Mouse (Mus musculus): ENCODE measurements at regions not wholly inside any gene's neighbourhood (a gene's known extent, or its start where the extent isn't known, plus 50 kb on each side); places are given as distances from the start of the nearest gene placed in this dataset.
A peak's percentile ranks its signal among the peaks of the same experiment; 100 is the strongest.

DNA sequence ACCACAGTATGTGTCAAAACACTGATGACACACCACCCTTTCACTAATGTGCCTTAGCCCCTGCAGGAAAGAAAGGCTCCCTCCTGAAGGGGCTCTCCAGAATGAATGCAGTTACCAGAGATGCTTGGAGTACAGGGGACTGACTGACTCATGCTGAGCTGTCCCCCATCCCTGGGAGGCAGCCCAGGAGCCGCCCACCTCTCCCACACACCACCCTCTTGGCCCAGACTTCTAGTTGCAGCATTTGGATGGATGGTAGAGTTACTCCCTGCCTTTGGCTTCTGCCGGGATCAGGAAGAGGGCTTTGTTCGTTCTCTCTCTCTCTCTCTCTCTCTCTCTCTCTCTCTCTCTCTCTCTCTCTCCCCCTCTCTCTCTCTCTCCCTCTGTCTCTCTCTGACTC lies 53.4 kb upstream of the Jun start:
- DNase-seq, result no peak

DNA sequence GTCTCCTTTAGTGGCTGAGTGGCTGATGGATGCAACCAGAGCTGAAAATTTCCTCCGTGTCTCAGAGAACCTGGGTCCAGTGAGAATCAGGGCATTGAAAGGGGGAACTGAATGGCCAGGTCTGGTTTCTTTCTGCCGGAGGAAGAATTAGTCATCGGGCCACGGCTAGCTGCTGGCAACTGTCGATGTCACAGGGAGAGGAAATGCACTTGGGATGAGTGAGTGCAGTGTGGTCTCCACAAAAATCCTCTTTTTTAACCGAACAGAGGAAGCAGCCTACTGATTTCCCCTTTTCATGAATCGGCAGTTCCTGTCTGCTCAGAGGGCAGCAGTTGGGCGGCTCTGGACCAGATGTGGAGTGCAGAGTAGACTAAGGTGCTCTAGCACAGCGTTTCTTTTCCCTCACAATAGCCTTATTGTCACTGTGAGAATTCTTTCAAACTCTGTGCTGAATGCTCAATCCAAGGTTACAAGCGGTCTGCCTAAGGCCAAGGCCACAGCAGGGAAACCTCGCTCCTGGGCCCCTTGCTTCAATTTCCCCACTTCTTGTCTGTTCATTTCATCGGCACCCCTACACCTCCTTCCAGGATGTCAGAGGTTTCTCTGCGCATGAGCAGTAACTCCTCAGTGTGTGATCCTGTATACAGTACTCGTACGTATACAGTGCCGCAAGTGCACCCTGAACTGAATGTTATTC lies 54.1 kb upstream of the Jun start:
- DNase-seq, result peak; percentile 28

DNA sequence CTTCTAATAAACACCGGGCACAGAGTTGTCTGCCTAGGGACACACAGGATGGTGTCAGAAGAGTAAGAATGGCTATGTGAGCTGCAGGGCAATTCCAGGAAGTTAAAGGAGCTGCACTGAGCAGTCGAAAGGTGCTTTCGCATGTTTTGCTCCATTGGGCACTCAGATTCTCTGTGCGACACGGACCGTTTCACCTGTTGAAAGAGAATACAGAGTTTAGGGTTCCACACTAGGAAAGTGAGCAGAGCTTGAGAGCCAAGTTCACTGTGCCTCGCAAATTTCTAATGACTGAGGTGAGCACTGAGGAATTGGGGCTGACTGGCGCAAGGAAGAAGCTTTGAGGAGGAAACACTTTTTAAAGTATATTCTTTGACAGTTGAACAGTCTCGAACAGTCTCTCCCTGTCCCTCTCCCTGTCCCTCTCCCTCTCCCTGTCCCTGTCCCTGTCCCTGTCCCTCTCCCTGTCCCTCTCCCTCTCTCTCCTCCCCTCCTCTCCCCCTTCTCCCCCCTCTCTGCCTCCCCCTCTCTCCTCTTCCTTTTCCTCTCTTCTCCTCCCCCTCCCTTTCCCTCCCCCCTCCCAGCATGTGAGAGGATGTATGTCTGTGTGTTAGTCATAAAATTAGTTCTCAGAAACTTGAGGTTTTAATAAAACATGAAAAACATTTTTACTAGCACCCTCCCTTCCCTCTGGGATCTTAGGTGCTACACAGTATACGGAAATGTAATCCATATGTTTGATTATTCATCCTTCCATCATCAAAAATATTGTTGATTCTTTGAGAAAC lies 55.1 kb upstream of the Jun start:
- no peak for DNase-seq

DNA sequence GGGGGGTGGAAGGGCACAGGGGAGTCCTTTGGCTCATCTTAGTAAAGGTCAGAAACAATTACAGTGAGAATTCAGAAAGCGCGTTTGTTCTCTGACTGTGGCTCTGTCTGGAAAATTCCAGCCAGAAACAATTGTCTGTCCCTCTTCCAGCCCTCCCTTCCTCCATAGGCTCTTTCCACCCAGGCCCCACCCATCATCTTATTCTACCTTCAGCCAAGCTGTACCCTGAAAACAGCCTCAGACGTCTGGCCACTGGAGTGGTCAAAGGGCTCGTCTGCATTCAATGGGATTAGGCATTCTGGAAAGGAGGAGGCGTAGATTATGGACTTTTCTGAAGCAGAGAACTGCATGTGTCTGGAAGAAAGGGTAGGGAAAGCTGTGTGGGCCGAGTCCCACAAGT lies 56.8 kb upstream of the Jun start:
- no peak for DNase-seq

DNA sequence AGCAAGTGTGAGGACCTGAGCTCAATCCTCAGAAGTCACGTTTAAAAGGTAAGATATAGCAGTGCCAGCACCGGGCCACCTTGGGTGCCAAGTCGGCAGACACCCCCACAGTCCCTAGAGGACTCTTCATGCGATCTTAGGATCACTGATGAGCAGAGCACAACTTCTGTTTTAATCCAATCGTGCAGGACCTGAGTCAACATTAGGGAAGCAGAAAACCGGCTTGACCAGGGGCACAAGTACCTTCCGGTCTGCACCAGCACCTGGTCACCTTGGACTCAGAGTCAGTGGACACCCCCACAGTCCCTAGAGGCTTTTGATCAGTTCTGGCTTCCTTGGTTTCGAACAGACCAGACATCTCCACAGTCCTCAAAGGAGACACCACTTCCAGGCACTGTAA lies 58.8 kb upstream of the Jun start:
- no peak for DNase-seq

DNA sequence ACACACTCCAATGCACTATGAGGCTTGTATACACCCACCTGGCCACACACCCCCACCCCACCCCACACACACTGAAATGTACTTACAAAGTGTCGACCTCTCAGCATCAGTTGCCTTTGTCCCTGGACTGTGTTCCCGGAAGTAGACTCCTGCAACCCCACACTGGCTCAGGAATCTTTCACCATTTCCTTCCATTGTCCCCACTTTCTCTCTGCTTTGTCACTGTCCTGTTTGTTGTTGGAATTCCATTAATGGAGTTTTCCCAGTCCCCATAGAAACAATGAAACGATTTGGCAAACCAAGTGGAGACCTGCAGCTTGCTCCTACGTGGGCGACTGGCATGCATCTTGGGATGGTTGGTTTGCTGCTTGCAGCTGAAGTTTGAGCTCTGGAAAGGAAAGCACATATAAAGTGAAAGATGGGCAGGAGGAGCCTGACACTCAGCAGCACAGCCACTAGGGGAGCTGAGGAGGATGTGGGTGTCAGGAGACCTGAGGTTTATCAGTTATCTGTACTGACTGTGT lies 65.2 kb upstream of the Jun start:
- no peak for DNase-seq

DNA sequence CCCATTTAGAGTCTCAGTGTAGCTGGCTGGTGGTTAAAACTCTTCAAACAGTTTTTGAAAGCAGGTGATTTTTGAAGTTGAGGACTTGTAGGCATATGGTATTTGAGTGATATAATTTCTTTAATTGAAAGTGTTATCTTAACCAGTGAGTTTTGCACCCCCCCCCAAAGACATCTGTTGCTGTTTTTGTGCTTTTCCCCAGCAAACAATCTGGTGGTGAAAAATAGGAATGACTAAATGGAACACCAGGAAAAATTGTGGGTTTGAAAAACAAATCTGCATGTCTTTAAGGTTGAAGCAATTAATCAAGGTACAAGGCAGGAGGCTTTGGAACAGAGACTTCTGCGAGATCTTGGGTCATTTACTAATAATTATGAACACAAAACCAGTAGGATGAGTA lies 68.9 kb upstream of the Jun start:
- no peak for DNase-seq

DNA sequence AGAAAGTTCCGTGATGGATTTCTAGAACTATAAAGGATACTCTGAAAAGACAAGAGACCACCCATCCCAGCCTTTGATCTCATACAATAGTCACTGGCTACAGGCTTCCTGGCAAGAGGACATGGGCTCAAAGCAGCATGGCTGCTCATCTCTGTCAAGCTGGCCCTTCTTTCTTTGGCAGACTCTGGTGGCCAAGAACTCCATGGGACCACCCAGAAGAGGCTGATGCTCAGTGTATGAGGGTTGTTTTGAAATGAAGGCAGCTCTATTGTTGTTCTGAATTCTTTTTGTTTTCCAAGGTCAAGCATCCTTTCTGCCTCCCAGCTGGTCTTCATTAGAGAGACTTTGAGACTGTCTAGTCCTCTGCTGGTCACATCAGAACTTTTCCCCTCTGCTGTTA lies 73.3 kb upstream of the Jun start:
- DNase-seq, result no peak

DNA sequence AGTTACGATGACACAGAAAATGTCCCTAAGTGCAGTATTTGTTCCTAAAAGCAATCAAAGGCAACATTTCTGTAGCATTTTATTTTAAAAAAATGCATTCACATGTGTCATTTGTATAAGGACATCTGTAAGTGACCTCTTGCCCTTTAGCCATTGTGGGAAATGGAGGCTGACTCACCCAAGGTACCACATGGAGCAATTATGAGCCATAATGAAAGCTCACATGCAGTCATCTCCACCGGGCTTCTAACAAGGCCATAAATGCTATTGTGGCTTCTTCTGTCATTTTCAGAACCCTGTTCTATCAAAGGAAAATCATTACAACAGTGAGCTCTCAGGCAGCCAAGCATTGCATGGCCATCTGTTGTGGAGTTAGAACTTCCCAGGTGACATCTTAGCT lies 75.9 kb upstream of the Jun start:
- no peak for DNase-seq

DNA sequence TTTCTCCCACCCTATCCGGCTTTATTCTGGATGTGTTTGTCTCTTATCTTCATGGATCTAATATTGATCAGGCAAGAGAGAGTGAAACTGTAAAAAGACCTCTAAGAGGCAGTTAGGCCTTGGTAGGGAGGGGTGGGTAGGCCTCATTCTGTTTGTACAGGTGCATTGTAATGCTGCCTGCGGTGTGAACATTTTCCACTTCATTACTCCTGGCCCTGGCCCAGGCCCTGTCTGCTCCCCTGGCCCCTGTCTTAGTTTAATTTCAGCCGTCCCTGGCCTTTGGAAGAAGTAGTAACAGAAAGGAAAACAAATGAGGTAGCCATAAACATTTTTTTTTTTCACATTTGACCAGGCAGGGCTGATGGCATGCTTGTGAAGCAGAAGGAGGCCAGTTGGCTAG lies 81.8 kb upstream of the Jun start:
- peak; percentile 44 for DNase-seq

DNA sequence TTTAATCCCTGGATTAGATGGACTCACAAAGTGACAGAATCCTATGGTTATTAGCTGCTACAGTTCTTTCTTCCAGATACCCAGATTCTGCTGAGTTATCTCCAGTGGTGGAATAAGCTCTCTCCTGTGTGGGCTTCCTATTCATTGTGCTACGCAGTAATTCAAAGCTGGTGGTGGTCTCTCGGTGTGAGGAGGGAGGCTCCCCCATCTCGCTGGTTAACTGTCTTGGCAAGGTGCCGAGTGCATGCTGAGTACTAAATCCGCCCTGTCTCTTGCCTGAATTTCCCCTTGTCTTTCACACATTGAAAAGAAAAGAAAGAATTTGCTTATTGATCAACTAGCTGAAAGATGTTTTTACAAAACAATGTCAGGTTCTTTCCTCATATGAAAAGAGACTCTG lies 82.6 kb upstream of the Jun start:
- no peak for DNase-seq

DNA sequence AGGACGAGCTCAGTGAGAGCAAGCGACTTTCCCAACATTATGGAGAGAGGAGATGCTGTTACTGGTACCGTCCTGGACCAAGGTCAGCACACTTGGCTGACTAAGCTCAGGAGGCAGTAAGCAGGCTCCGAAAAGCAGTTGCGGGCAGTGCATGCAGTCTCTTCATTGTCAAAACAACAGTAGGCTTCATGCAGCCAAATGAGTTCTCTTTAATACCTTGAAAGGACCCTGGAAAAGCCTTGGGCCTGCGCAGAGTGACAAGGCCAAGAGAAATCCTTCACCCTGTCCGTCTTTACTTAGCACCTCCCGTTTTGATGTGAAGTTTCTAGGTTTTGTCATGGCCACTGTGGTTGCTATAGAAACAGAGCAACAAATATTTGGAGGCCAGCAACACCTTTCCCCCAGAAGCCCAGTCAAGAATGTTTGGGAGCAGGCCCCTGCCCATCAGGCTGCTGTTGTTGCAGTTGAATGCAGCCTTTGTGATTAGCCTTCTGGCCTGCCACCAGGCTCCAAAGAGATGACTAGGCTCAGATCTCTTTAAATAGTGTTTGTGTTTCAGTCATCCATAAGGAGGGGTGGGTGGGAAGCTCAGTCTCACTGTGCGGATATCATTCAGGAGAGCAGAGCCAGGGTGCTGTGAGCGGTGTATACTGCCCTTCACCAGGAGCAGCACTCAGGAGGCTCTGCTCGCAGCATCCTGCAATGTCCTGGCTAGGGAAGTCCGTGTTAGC lies 85.6 kb upstream of the Jun start:
- no peak for DNase-seq

DNA sequence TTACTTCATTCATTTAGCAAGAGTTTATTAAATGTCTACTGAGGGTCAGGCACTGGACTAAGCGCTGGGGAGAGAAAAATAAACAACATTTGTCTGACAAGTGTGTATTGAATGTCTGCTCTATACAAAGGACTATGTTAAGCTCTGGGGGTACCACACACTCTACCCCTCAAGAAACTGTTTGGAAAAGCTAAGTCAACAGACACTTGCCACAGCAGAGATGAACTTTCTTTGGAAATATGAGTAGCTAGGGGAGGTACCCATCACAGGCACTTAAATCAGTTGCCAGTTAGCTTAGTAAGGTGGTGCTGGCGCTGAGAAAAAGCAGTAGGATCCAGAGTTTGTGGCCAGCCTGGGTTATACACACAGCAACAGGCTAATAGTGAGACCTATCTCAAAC lies 86.7 kb upstream of the Jun start:
- no peak for DNase-seq

DNA sequence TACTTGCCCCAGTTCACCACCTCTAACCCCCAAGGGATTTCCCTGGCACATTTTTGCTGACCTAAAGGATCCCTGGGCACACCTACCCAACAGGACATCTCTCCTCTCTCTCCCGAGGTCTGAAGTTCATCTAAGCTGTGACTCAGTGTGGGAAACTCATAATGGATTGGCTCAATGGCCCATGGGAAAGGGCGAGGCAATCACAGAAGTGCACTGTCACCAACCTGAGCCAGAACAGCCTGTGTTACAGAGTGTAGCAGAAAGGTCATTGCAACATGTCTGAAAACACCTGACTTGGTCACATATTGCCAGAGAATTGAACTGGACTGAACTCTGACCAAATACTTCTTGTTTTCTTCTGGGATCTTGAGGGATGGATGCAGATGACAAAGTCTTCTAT lies 89.2 kb upstream of the Jun start:
- DNase-seq, result no peak

DNA sequence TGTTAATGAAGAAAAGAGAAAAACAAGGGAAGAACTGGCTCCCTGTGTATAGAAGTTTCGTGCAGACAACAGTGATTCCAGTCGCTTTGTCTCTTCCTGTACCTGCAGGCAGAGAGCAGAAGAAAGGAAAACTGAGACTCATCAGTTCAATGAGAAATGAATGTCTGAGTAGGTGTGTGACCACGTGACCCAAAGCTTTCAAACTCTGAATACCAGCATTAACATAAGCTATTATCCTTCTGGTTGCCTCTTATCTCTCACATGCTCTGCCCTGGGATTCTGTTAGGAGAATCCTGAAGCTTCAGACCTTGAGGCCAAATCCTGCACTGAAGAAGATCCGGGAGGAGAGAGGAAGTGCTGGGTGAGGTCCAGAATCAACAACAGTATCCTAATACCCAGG lies 91.1 kb upstream of the Jun start:
- no peak for DNase-seq

DNA sequence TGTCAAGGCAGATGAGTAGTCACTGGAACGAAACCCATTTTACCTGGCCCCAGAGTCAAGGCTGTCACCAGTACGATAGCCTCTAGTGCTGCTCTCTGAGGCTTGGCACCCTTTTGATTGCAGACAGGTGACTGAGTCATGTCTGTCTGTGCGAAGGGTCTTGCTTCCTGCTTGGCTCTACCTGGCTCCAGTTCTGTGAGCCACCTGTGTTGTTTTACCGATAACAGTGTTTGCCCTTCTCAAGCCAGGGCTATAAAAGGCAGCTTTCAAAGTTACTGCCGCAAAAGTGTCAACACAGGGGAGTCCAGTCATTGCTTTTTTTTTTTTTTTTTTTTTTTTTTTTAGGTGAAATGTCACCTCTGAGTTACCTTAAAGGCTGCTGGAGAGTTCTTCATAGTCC lies 91.6 kb upstream of the Jun start:
- no peak for DNase-seq

DNA sequence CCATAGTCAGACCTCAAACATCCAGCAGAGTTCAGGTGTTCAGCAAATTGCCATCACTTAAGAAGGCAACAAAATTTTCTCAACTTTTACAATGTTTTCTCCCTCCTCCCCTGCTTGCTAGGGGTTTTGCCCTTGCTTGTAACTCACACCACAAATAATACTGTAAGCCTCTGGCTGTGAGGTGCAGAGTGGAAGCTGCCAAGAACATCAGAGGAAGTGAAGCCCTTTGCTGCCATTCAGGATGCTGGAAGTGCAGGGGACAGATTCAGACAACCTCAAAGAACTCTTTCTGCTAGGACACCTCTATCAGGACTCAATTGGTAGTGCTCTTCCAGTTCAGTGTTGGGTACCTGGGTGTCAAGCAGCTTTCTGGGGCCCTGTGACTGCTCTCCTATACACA lies 92.4 kb upstream of the Jun start:
- DNase-seq, result no peak

DNA sequence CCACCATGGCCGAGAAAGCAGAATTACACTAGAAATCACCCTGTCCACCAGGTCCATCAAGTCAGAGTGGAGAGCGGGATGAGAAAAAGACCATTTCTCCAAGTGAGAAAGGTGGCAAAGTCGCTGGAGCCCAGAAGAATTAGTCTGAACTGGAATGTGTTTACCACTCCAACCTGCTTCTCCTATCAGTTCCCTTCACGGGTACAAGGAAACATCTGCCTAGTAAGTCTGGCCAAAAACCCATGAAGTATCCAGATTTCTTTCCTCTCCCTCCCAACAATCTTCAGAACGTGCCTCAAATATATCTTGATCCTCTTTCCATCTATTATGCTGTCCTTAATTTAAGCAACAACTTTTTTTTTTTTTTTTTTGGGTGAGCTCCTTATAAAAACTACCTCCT lies 94.2 kb upstream of the Jun start:
- no peak for DNase-seq

DNA sequence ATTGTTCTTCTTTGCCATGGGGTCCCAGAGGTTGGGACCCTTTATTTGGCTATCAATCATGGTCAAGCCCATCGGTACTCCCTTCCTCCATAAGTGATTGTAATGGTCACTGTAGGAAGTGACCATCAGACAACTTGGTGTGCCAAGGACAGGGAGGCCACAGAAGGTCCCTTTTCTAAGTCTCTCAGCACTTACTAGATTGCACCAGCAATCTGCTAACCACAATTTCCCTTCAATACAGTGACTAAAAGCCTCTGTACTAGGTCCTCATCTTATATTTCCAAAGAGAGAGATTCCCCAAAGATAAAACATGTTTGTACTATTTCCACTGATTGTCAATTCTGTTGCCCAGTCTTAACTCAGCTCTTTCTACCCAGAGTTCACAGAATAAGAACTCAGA lies 96.6 kb upstream of the Jun start:
- no peak for DNase-seq

DNA sequence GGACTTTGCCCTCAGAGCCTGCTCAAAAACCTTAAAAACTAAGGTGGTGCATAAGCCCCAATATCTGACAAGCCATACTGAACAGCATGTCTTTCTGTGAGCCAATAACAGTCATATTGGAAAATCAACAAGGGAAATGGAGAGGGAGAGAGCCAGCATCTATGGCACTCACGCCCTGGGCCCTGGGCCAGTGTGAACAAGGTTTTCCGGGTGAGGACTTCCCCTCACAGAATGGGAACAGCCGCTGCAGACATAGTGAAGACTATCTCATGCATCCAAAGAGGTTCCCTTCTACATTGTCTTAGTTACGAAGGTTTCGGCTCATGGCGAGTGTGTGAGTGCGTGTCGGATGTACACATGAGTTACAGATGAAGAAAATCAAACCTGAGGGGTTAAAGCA lies 99.7 kb upstream of the Jun start:
- no peak for DNase-seq

DNA sequence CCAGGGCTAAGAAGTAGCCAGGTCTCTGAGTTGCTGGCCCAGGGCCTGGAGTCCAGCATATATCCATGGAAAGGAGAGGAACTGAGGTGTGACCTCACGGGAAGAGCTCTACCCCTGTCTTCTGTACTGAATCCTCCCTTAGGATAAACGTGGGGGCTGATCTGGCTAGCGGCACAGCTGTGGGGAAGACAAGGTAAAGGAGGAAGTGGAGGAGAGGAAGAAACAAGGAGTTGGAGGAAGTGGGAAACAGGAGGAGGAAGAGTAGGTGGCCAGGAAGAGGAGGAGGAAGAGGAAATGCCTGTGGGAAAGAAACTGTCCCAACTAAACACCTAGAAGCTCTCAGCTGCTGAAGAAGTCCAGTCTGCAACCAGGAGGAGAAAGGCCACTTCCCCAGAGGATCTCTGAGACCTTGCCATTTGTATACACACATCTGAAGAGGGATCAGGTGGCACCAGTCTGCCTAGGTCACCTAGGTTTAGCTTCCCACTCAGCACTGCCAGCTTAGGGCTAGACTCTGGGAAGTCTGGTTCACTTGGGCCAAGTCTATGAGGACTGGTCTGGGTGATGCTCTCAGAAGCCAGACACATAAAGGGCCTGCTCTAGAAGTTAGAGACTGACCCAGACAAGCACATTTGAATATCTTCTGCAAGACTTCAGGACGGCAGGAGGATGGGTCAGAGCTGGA lies 100.6 kb upstream of the Jun start:
- DNase-seq, result no peak

DNA sequence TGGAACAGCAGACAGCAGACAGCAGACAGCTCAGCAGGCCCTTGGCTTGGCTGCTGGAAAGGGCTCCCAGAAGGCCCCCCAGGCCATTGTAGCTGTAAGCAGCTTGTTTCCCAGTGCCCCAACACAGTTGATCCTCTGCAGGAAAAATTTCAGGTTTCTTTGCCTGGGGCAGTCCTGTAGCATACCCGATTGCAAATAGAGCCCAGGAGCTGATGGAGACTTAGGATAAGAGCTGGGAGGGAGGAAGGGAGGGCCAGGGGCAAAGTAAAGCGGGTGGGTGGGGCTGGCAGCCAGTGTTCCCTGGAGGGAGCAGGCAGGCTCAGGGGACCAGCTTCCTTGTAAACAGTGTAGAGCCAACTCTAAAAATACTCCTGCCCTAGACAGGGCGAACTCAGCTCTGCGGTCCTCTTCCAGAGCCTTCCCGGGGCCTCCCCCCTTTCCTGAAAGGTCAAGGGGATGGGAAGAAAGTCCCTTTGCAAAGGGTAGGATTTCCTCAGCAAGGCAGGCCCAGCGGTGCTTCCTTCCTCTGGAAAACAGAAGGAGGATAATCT lies 101.8 kb upstream of the Jun start:
- DNase-seq, result peak; percentile 81

DNA sequence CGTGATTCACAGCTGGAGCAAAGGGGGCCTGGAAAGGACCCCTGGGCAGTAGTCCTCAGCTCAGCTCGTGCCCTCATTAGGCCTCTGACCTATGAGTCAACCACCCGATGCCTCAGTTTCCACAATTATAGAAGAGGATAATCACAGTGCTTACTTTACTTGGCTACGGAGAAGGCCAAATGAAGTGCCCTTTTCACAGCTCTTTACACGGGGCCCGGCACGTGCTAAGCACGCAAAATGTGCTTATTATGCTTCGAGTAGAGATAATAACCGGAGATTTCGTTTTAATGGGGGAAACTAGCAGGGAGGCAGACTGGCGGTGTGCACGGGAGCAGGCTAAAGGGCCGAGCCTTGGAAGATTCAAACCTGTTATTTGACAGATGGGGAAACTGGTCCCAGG lies 102.4 kb upstream of the Jun start:
- DNase-seq, result no peak

Measured in kidney, adult 11 months (tissue).